Mouse (Mus musculus) midbrain, embryonic 14.5 days (tissue): Measurements from ENCODE around the gene Slc16a13. TPM values are rescaled to one million over a fixed set of nuclear protein-coding genes. Genes with fewer than 3 reads are reported as not detected.
"Not testable (repeated sequence)": the region's sequence is repeated elsewhere in the genome, so short reads cannot be mapped to it uniquely, and the experiment has no call there.

Experiments used
- ATAC-seq: fragments of 200-750 bp; cut with Nextera tagmentation; 2 replicates; pipeline ENCODE4 v1.8.0; 2017; ENCODE audit warnings: moderate number of reproducible peaks, moderate library complexity; ENCODE audit not compliant: low FRiP score, low TSS enrichment
- DNase-seq: peaks from one replicate; pipeline ENCODE4 v3.0.0-alpha.2; 2015
- H3K27ac ChIP-seq: fragments of 300-500 bp; sonication (generic); replicated peaks from 2 replicates; pipeline ENCODE4 v1.5.1; 2014; ENCODE audit warnings: mild to moderate bottlenecking, low read depth, low read length, moderate library complexity
- H3K27me3 ChIP-seq: fragments of 300-500 bp; sonication (generic); 2 replicates; pipeline ENCODE4 v1.6.1; 2014; ENCODE audit warnings: low read length, control low read depth, mixed read lengths; ENCODE audit not compliant: control insufficient read depth, insufficient read depth
- H3K36me3 ChIP-seq: fragments of 300-500 bp; sonication (generic); 2 replicates; pipeline ENCODE4 v1.6.1; 2014; ENCODE audit warnings: low read length, control low read depth; ENCODE audit not compliant: control insufficient read depth, insufficient read depth
- H3K4me1 ChIP-seq: fragments of 300-500 bp; sonication (generic); 2 replicates; pipeline ENCODE4 v1.6.1; 2014; ENCODE audit warnings: mild to moderate bottlenecking, antibody characterized with exemption, low read length, control low read depth; ENCODE audit not compliant: control insufficient read depth, insufficient read depth
- H3K4me2 ChIP-seq: fragments of 300-500 bp; sonication (generic); 2 replicates; pipeline ENCODE4 v1.6.1; 2014; ENCODE audit warnings: mild to moderate bottlenecking, low read length, moderate library complexity
- H3K4me3 ChIP-seq: fragments of 300-500 bp; sonication (generic); replicated peaks from 2 replicates; pipeline ENCODE4 v1.5.1; 2014; ENCODE audit warnings: low read depth, low read length
- H3K9ac ChIP-seq: fragments of 300-500 bp; sonication (generic); replicated peaks from 2 replicates; pipeline ENCODE4 v1.6.1; 2014; ENCODE audit warnings: mild to moderate bottlenecking, low read length, moderate library complexity
- H3K9me3 ChIP-seq: fragments of 300-500 bp; sonication (generic); 2 replicates; pipeline ENCODE4 v1.6.1; 2016; ENCODE audit warnings: low read length, control low read depth, mixed read lengths; ENCODE audit not compliant: control insufficient read depth
- WGBS: fragments of 180-500 bp; shearing (Covaris S2); extraction: QIAGEN DNeasy Blood & Tissue Kit; methylation state at CpG from one replicate; pipeline ENCODE4 v1.1.7; 2014; 5-methylcytosine and 5-hydroxymethylcytosine counted together
- polyA plus RNA-seq: library from polyadenylated mRNA; unstranded; fragments of >200 nt; fragmentation: Nextera tagmentation; extraction: Ambion mirVana; gene quantifications from 2 replicates; pipeline ENCODE4 v1.2.1, GENCODE M21; 2014

Gene Slc16a13
- polyA plus RNA-seq, 1 experiment from 2014 or later: 10.7 TPM

DNA sequence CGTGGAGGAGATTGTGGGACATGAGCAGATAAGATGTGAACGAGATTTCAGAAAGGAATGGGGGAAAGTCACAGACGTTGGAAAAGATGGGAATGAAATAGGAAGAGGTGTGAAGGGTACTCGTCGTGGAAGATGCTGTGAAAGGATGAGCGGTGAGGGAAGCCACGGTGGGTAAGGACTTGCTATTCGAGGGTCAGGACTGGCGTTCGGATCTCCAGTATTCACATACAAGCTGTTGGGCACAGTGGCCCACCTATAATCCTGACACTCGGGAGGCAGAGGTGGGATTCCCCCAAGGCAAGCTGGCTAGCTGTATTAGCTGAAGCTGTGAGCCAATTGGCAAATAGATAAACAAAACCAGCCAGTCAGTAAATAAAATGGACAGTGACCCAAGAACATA is 42.1 kb downstream of the Slc16a13 start:
- Histone ChIP-seq H3K4me3 (no peak overlapping the region), H3K4me2 (no peak overlapping the region), H3K9me3 (no peaks in the 10 kb centered on the region), H3K27me3 (no peaks in the 10 kb centered on the region), H3K4me1 (no peaks in the 10 kb centered on the region), H3K36me3 (no peaks in the 10 kb centered on the region), H3K27ac (no peak overlapping the region), H3K9ac (no peak overlapping the region)
- ATAC-seq (no peak), DNase-seq (no peak)
- 83% methylated on average over 11 of the region's 11 CpGs for WGBS

DNA sequence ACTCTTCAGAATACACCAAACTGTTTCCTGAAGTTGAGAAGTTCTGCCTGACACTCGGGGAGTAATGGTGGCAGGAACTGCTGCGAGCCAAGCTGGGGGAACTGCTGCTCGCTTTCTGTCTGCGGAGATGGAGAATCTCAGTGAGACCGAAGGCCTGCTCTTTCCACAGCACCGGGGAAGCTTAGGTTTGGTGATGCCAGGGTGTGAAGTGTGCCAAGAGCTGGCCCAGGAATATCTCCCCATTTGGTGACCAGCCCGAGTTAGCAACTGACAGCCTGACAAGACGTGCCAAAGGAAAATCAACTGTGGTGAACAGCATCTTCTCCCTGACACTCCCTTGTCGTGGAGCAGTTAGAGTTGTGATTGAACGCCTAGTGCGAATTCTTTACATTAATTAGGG is 42.6 kb downstream of the Slc16a13 start:
- no peaks in the 10 kb centered on the region for H3K4me1 ChIP-seq
- DNase-seq: no peak
- H3K36me3 ChIP-seq: no peaks in the 10 kb centered on the region
- no peaks in the 10 kb centered on the region for H3K27me3 ChIP-seq
- no peak overlapping the region for H3K4me3 ChIP-seq
- no peak overlapping the region for H3K9ac ChIP-seq
- no peak overlapping the region for H3K4me2 ChIP-seq
- no peaks in the 10 kb centered on the region for H3K9me3 ChIP-seq
- no peak overlapping the region for H3K27ac ChIP-seq
- ATAC-seq: no peak
- WGBS: 88% methylated on average over 11 of the region's 11 CpGs

DNA sequence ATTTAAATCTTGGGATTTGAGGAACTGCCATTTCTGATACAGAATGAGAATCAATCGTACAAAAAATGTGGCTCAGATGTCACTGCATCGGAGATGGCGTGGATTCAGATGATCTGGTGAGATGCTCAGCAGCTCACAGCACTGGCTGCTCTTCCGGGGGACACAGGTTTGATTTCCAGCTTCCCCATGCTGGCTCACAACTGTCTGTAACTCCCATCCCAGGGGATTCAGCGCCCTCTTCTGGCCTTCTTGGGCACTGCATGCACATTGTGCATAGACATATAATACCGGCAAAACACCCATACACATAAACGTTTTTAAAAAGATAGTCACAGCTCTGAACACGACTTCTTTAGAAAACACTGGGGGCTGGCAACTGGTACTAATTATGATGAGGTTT is 43.2 kb downstream of the Slc16a13 start:
- Histone ChIP-seq H3K4me2 (no peak overlapping the region), H3K4me1 (no peaks in the 10 kb centered on the region), H3K4me3 (no peak overlapping the region), H3K9me3 (no peaks in the 10 kb centered on the region), H3K9ac (no peak overlapping the region), H3K27me3 (no peaks in the 10 kb centered on the region), H3K27ac (no peak overlapping the region), H3K36me3 (no peaks in the 10 kb centered on the region)
- DNase-seq (no peak), ATAC-seq (no peak)
- 73% methylated on average over 8 of the region's 8 CpGs for WGBS

DNA sequence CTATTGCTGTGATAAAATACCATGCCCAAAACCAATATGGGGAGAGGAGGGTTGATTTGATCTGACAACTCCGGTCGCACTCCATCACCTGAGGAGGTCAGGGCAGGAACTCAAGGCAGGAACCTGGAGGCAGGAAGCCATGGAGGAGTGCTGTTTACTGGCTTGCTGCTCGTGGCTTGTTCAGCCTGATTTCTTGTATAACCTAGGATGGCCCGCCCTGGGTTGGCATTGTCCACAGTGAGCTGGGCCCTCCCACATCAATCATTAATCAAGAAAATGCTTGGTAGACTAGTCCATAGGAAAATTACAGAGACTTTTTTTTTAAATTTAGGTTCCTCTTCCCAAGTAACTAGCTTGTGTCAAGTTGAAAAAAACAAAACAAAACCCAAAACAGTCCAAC is 46.4 kb downstream of the Slc16a13 start:
- Histone ChIP-seq H3K9me3 (no peaks in the 10 kb centered on the region), H3K27me3 (no peaks in the 10 kb centered on the region), H3K4me1 (no peaks in the 10 kb centered on the region), H3K36me3 (no peaks in the 10 kb centered on the region), H3K27ac (no peak overlapping the region), H3K4me3 (no peak overlapping the region), H3K9ac (no peak overlapping the region), H3K4me2 (no peak overlapping the region)
- 83% methylated on average over 4 of the region's 4 CpGs for WGBS
- ATAC-seq (no peak), DNase-seq (no peak)

DNA sequence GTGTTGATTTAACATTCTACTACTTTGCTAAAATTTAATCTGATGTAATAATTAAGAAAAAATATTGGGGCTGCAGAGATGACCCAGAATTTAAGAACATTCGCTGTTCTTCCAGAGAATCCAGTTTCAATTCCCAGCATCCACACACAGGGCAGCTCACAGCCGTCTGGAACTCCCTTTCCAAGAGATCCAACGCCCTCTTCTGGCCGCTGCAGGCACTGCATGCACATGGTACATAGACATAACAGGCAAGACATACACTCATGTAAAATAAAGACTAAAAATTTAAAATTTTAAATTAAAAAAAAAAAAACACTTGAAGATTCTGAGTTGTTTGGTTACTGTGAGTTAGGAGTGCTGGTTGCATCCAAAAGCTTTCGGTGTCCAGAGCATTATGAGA is 48.6 kb downstream of the Slc16a13 start:
- H3K27me3 ChIP-seq: no peaks in the 10 kb centered on the region
- DNase-seq (no peak), ATAC-seq (no peak)
- no peak overlapping the region for H3K4me3 ChIP-seq
- no peaks in the 10 kb centered on the region for H3K4me1 ChIP-seq
- H3K9me3 ChIP-seq: no peaks in the 10 kb centered on the region
- no peak overlapping the region for H3K4me2 ChIP-seq
- WGBS: 55% methylated on average over 5 of the region's 5 CpGs
- no peaks in the 10 kb centered on the region for H3K36me3 ChIP-seq
- no peak overlapping the region for H3K9ac ChIP-seq
- H3K27ac ChIP-seq: no peak overlapping the region

DNA sequence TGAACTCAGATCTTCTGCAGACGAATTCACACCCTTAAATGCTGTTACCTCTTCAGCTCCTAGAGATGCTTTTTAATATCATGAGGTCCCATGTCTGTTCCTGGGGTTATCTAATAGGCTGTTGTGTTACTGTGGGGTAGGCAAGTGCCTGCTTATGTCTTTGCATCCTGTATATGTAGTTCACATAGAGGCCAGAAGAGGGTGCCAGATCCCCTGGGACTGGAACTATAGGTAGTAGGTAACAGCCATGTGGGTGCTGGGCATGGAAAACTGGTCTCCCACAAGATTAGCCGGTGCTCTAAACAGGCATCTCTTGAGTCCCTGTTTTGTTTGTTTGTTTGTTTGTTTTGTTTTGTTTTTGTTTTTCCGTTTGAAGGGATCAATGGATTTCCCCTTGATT is 49.0 kb downstream of the Slc16a13 start:
- Histone ChIP-seq H3K4me2 (no peak overlapping the region), H3K27ac (no peak overlapping the region), H3K36me3 (no peaks in the 10 kb centered on the region), H3K9ac (no peak overlapping the region), H3K4me3 (no peak overlapping the region), H3K9me3 (no peaks in the 10 kb centered on the region), H3K27me3 (no peaks in the 10 kb centered on the region), H3K4me1 (no peaks in the 10 kb centered on the region)
- peak; percentile 17 for DNase-seq
- ATAC-seq: no peak
- 50% methylated on average over 3 of the region's 3 CpGs for WGBS

DNA sequence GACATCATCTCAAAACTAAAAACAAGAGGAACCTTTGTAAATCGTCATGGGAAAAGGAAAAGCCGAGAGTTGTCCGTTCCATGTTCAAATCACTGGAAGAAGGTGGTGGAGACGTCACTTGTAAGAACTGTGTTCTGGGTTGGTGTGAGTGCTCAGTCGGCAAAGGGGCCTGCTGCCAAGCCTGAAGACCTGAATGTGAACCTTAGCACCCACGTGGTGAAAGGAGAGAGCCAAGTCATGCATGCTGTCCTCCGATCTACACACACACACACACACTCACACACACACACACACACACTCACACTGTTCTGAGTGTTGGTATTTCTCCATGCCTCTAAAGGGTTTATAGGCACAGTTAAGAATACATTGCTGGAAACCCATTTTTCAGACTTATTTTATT is 49.7 kb downstream of the Slc16a13 start:
- 85% methylated on average over 7 of the region's 7 CpGs for WGBS
- Histone ChIP-seq H3K9me3 (no peaks in the 10 kb centered on the region), H3K27me3 (no peaks in the 10 kb centered on the region), H3K4me3 (no peak overlapping the region), H3K36me3 (no peaks in the 10 kb centered on the region), H3K4me2 (no peak overlapping the region), H3K27ac (no peak overlapping the region), H3K4me1 (no peaks in the 10 kb centered on the region), H3K9ac (no peak overlapping the region)
- no peak for ATAC-seq
- DNase-seq: no peak

DNA sequence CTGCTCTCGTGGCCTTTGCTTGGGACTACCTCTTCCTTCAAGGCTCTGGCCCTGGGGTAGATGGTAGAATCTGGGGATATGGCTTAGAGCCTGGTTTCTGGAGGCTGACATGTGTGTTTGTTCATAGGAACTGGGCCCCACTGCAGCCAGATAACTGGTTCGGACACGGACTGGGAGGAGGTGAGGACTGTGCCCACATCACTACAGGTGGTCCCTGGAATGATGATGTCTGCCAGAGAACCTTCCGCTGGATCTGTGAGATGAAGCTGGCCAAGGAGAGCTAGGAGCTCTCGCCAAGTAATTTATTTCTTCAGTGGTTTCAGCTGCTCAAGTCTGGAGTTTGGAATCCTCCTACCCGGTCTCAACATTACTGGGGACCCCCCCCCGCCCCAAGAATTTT is 50.6 kb downstream of the Slc16a13 start:
- no peaks in the 10 kb centered on the region for H3K36me3 ChIP-seq
- H3K27ac ChIP-seq: no peak overlapping the region
- H3K4me2 ChIP-seq: no peak overlapping the region
- ATAC-seq (no peak), DNase-seq (no peak)
- H3K4me1 ChIP-seq: no peaks in the 10 kb centered on the region
- 77% methylated on average over 7 of the region's 7 CpGs for WGBS
- H3K9me3 ChIP-seq: no peaks in the 10 kb centered on the region
- H3K9ac ChIP-seq: no peak overlapping the region
- H3K27me3 ChIP-seq: no peaks in the 10 kb centered on the region
- H3K4me3 ChIP-seq: no peak overlapping the region

DNA sequence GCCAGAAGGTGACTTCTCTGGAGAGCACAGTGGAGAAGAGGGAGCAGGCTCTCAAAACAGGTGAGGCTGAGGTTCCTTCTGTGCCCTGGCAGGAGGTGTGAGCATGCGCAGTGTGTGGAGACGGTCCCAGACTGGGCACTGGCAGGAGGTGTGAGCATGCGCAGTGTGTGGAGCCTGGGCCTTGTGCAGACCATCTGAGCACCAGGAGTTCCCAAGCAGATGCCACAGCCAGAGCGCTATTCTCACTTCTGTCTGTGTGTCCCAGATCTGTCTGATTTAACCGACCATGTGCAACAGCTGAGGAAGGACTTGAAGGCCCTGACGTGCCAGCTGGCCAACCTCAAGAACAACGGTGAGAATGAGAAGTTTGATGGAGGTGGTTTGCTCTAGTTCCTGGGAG is 51.4 kb downstream of the Slc16a13 start:
- H3K9me3 ChIP-seq, DNase-seq, H3K36me3 ChIP-seq, ATAC-seq, H3K9ac ChIP-seq, H3K4me3 ChIP-seq, H3K4me2 ChIP-seq, H3K27ac ChIP-seq, H3K27me3 ChIP-seq, H3K4me1 ChIP-seq: not testable (repeated sequence)
- 90% methylated on average over 7 of the region's 7 CpGs for WGBS
